Comparison of ENCODE assay signal across 46 mouse cellular contexts in the genomic region with DNA sequence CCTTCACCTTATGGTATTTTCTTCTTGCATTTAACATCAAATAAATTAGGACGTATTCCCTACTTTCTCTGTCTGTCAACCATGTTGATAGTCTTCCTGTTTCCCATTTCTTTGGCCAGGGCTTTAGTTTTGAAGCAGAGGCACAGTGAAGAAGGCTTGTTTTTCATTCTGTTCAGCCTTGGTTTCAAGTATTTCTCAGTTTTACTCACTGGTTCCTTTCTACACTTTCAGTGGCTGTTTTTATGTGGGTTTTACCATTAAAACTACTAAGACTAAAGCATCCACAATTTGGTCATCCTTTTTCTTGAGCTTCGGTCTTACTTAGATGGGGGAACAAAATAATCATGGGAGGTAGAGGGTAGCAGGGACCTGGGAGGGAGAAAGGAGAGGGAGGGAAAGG. TPM values are rescaled to one million over a fixed set of nuclear protein-coding genes. Genes with fewer than 3 reads are reported as not detected.
"Had no signal": no experiment of that assay in that cellular context is flagged by ENCODE, and none has a peak within 500 bp of the region (broad histone marks: within the 10 kb centered on the region; RNA-seq: fewer than 3 reads in every experiment).

No protein-coding gene starts in this region.

- H3K27me3 ChIP-seq: heart, embryonic 12.5 days; heart, embryonic 13.5 days; heart, embryonic 15.5 days; hindbrain, embryonic 12.5 days; hindbrain, embryonic 13.5 days; hindbrain, embryonic 15.5 days; intestine, embryonic 15.5 days; kidney, embryonic 15.5 days had no signal

- H3K9ac ChIP-seq: heart, embryonic 12.5 days; heart, embryonic 13.5 days; heart, embryonic 15.5 days; hindbrain, embryonic 12.5 days; hindbrain, embryonic 13.5 days; hindbrain, embryonic 15.5 days; intestine, embryonic 15.5 days; kidney, embryonic 15.5 days had no signal

- DNase-seq: heart, postnatal 10 days; heart, postnatal 14 days; heart, postnatal 36 days; heart, postnatal 4 days; kidney, adult 11 months; kidney, adult 18-20 months; kidney, adult 2 months; kidney, adult 8-10 months; kidney, adult 9 months; kidney, postnatal 10 days; kidney, postnatal 14 days; kidney, postnatal 25 days; kidney, postnatal 36 days; kidney, postnatal 4 days; layer of hippocampus, adult 9-11 months; layer of hippocampus, postnatal 36 days had no signal

- H3K27ac ChIP-seq: heart, embryonic 10.5 days; heart, embryonic 13.5 days; heart, embryonic 15.5 days; hindbrain, embryonic 10.5 days; hindbrain, embryonic 12.5 days; hindbrain, embryonic 13.5 days; hindbrain, embryonic 15.5 days; hindbrain, postnatal 0 days; intestine, embryonic 15.5 days; kidney, embryonic 15.5 days; kidney, postnatal 0 days; layer of hippocampus, adult 2 months; left cerebral cortex, adult 2 months had no signal

- H3K9me3 ChIP-seq: heart, embryonic 10.5 days; heart, embryonic 12.5 days; heart, embryonic 13.5 days; heart, embryonic 15.5 days; hindbrain, embryonic 10.5 days; hindbrain, embryonic 12.5 days; hindbrain, embryonic 13.5 days; hindbrain, embryonic 15.5 days; intestine, embryonic 15.5 days; kidney, embryonic 15.5 days had no signal

- ATAC-seq: hindbrain, embryonic 16.5 days; hindbrain, postnatal 0 days; intestine, embryonic 15.5 days; intestine, embryonic 16.5 days; intestine, postnatal 0 days had no signal

- H3K4me2 ChIP-seq: heart, embryonic 11.5 days; heart, embryonic 12.5 days; heart, embryonic 13.5 days; heart, embryonic 15.5 days; hindbrain, embryonic 12.5 days; hindbrain, embryonic 13.5 days; hindbrain, embryonic 15.5 days; intestine, embryonic 15.5 days; kidney, embryonic 15.5 days had no signal

- H3K4me3 ChIP-seq: heart, embryonic 10.5 days; heart, embryonic 12.5 days; heart, embryonic 13.5 days; heart, embryonic 15.5 days; hindbrain, embryonic 10.5 days; hindbrain, embryonic 12.5 days; hindbrain, embryonic 13.5 days; hindbrain, embryonic 15.5 days; intestine, embryonic 15.5 days; kidney, embryonic 15.5 days; layer of hippocampus, adult 2 months; left cerebral cortex, adult 2 months had no signal

- H3K4me1 ChIP-seq: heart, embryonic 10.5 days; heart, embryonic 12.5 days; heart, embryonic 13.5 days; heart, embryonic 15.5 days; hindbrain, embryonic 10.5 days; hindbrain, embryonic 12.5 days; hindbrain, embryonic 13.5 days; hindbrain, embryonic 15.5 days; intestine, embryonic 15.5 days; kidney, embryonic 15.5 days had no signal

- H3K36me3 ChIP-seq: heart, embryonic 10.5 days; heart, embryonic 12.5 days; heart, embryonic 13.5 days; heart, embryonic 15.5 days; hindbrain, embryonic 10.5 days; hindbrain, embryonic 12.5 days; hindbrain, embryonic 13.5 days; hindbrain, embryonic 15.5 days; intestine, embryonic 15.5 days; kidney, embryonic 15.5 days had no signal

RNA-seq across cellular contexts. Expression of a gene that starts 6.7 kb away (rescaled TPM):
- total RNA-seq: layer of hippocampus, adult 18-20 months; layer of hippocampus, adult 2 months; layer of hippocampus, postnatal 10 days; layer of hippocampus, postnatal 14 days; layer of hippocampus, postnatal 36 days; left cerebral cortex, adult 18-20 months; left cerebral cortex, adult 2 months had no signal
- polyA plus RNA-seq: hindbrain, embryonic 10.5 days; hindbrain, embryonic 11.5 days; hindbrain, embryonic 12.5 days; hindbrain, embryonic 13.5 days; hindbrain, postnatal 0 days had no signal

RNA-seq across cellular contexts. Expression of a gene that starts 25.0 kb away (rescaled TPM):
- total RNA-seq: heart, postnatal 4 days; hindbrain, postnatal 0 days; layer of hippocampus, adult 18-20 months; layer of hippocampus, adult 2 months; layer of hippocampus, postnatal 10 days; layer of hippocampus, postnatal 14 days; layer of hippocampus, postnatal 25 days; layer of hippocampus, postnatal 36 days; left cerebral cortex, adult 18-20 months; left cerebral cortex, adult 2 months had no signal
- polyA plus RNA-seq: heart, embryonic 10.5 days; heart, embryonic 11.5 days; hindbrain, embryonic 10.5 days; hindbrain, embryonic 11.5 days; hindbrain, embryonic 12.5 days; hindbrain, embryonic 13.5 days; hindbrain, embryonic 15.5 days; kidney, embryonic 14.5 days; kidney, embryonic 16.5 days had no signal

RNA-seq across cellular contexts. Expression of a gene that starts 49.4 kb away (rescaled TPM):
- total RNA-seq: hematopoietic stem cell, adult 5-6 weeks; layer of hippocampus, adult 18-20 months; layer of hippocampus, adult 2 months; layer of hippocampus, postnatal 10 days; layer of hippocampus, postnatal 14 days; layer of hippocampus, postnatal 36 days; left cerebral cortex, adult 18-20 months; left cerebral cortex, adult 2 months; left cerebral cortex, adult 8-10 months had no signal
- polyA plus RNA-seq: heart, embryonic 10.5 days; heart, embryonic 13.5 days; heart, embryonic 15.5 days; heart, postnatal 0 days; hindbrain, embryonic 10.5 days; hindbrain, embryonic 11.5 days; hindbrain, embryonic 12.5 days; hindbrain, embryonic 13.5 days; hindbrain, embryonic 16.5 days; hindbrain, postnatal 0 days; intestine, embryonic 14.5 days; intestine, postnatal 0 days; kidney, embryonic 15.5 days; kidney, embryonic 16.5 days; kidney, postnatal 0 days had no signal
